Mouse (Mus musculus) neural tube, embryonic 12.5 days (tissue): ENCODE data around the gene Thada. TPM values are rescaled to one million over a fixed set of nuclear protein-coding genes. Genes with fewer than 3 reads are reported as not detected.

Experiments used
- ATAC-seq: fragments of 200-750 bp; cut with Nextera tagmentation; 2 replicates; pipeline ENCODE4 v1.8.0; 2017; ENCODE audit warnings: low read depth, mild to moderate bottlenecking, moderate TSS enrichment, moderate library complexity; ENCODE audit not compliant: low FRiP score
- H3K27ac ChIP-seq: fragments of 300-500 bp; sonication (generic); 2 replicates; pipeline ENCODE4 v1.5.1; 2016
- H3K27me3 ChIP-seq: fragments of 300-500 bp; sonication (generic); replicated peaks from 2 replicates; pipeline ENCODE4 v1.6.1; 2016; ENCODE audit warnings: mild to moderate bottlenecking
- H3K36me3 ChIP-seq: fragments of 300-500 bp; sonication (generic); 2 replicates; pipeline ENCODE4 v1.6.1; 2016; ENCODE audit warnings: mild to moderate bottlenecking
- H3K4me1 ChIP-seq: fragments of 300-500 bp; sonication (generic); 2 replicates; pipeline ENCODE4 v1.6.1; 2016
- H3K4me2 ChIP-seq: fragments of 300-500 bp; sonication (generic); replicated peaks from 2 replicates; pipeline ENCODE4 v1.6.1; 2016; ENCODE audit warnings: mild to moderate bottlenecking
- H3K4me3 ChIP-seq: fragments of 300-500 bp; sonication (generic); 2 replicates; pipeline ENCODE4 v1.5.1; 2016
- H3K9ac ChIP-seq: fragments of 300-500 bp; sonication (generic); 2 replicates; pipeline ENCODE4 v1.6.1; 2016; ENCODE audit warnings: mild to moderate bottlenecking
- H3K9me3 ChIP-seq: fragments of 300-500 bp; sonication (generic); 2 replicates; pipeline ENCODE4 v1.6.1; 2016; ENCODE audit warnings: mild to moderate bottlenecking
- WGBS: fragments of 180-500 bp; shearing (Covaris S2); methylation state at CpG from one replicate; pipeline ENCODE4 v1.1.7; 2016; 5-methylcytosine and 5-hydroxymethylcytosine counted together
- polyA plus RNA-seq: library from polyadenylated mRNA; unstranded; fragments of >200 nt; fragmentation: Nextera tagmentation; extraction: Ambion mirVana; gene quantifications from 2 replicates; pipeline ENCODE4 v1.2.1, GENCODE M21; 2016

The Thada gene
- polyA plus RNA-seq, 1 experiment from 2014 or later: 9.2 TPM

- Histone ChIP-seq H3K27me3 (no peaks in the 10 kb centered on the region), H3K4me3 (no peak overlapping the region), H3K4me2 (no peak overlapping the region), H3K36me3 (no peaks in the 10 kb centered on the region), H3K9me3 (no peaks in the 10 kb centered on the region), H3K9ac (no peak overlapping the region), H3K4me1 (peaks cover 8% of the 10 kb centered on the region; the same call in 1 of the 2 replicates), H3K27ac (no peak overlapping the region)
- ATAC-seq: no peak
- 71% methylated on average over 4 of the region's 4 CpGs for WGBS
Observed at GRCm38 (mm10) chr17:84258638-84259261, 207.3 kb downstream of the Thada start.

- Histone ChIP-seq H3K36me3 (no peaks in the 10 kb centered on the region), H3K4me3 (no peak overlapping the region), H3K27me3 (no peaks in the 10 kb centered on the region), H3K4me1 (peaks cover 8% of the 10 kb centered on the region; the same call in 1 of the 2 replicates), H3K9me3 (no peaks in the 10 kb centered on the region), H3K4me2 (no peak overlapping the region), H3K9ac (no peak overlapping the region), H3K27ac (no peak overlapping the region)
- no peak for ATAC-seq
- WGBS: 74% methylated on average over 5 of the region's 5 CpGs
Observed at GRCm38 (mm10) chr17:84257927-84258532, 208.0 kb downstream of the Thada start.

- H3K9me3 ChIP-seq: no peaks in the 10 kb centered on the region
- 44% methylated on average over 9 of the region's 9 CpGs for WGBS
- peaks cover 8% of the 10 kb centered on the region; the same call in 1 of the 2 replicates for H3K4me1 ChIP-seq
- ATAC-seq: no peak
- H3K9ac ChIP-seq: no peak overlapping the region
- no peak overlapping the region for H3K4me3 ChIP-seq
- no peaks in the 10 kb centered on the region for H3K27me3 ChIP-seq
- no peaks in the 10 kb centered on the region for H3K36me3 ChIP-seq
- H3K27ac ChIP-seq: no peak overlapping the region; the same call in 1 of the 2 replicates
- no peak overlapping the region for H3K4me2 ChIP-seq
Observed at GRCm38 (mm10) chr17:84256278-84256819, 209.7 kb downstream of the Thada start.

GRCm38 (mm10) chr17:84255841-84256240 is 210.2 kb downstream of the Thada start:
- 55% methylated on average over 2 of the region's 2 CpGs for WGBS

GRCm38 (mm10) chr17:84251426-84251825 is 214.6 kb downstream of the Thada start:
- 84% methylated on average over 3 of the region's 3 CpGs for WGBS
- no peak overlapping the region for H3K4me3 ChIP-seq

More at GRCm38 (mm10) chr17:84255841-84256240, 210.2 kb downstream of the Thada start:
- H3K27me3 ChIP-seq: no peaks in the 10 kb centered on the region
- no peak overlapping the region for H3K4me3 ChIP-seq
- no peak overlapping the region for H3K9ac ChIP-seq
- peaks cover 8% of the 10 kb centered on the region; the same call in 1 of the 2 replicates for H3K4me1 ChIP-seq
- H3K27ac ChIP-seq: no peak overlapping the region
- ATAC-seq: no peak
- H3K9me3 ChIP-seq: no peaks in the 10 kb centered on the region
- no peaks in the 10 kb centered on the region for H3K36me3 ChIP-seq
- H3K4me2 ChIP-seq: no peak overlapping the region

GRCm38 (mm10) chr17:84244182-84244920 is 221.7 kb downstream of the Thada start:
- Histone ChIP-seq H3K27me3 (no peaks in the 10 kb centered on the region), H3K4me1 (no peaks in the 10 kb centered on the region), H3K36me3 (no peaks in the 10 kb centered on the region), H3K27ac (no peak overlapping the region), H3K4me2 (no peak overlapping the region), H3K4me3 (no peak overlapping the region), H3K9me3 (no peaks in the 10 kb centered on the region), H3K9ac (no peak overlapping the region)
- no peak for ATAC-seq
- 79% methylated on average over 18 of the region's 18 CpGs for WGBS

More at GRCm38 (mm10) chr17:84251426-84251825, 214.6 kb downstream of the Thada start:
- Histone ChIP-seq H3K27me3 (no peaks in the 10 kb centered on the region), H3K36me3 (peaks cover 7% of the 10 kb centered on the region; the same call in 1 of the 2 replicates), H3K9me3 (no peaks in the 10 kb centered on the region), H3K4me2 (no peak overlapping the region), H3K4me1 (peaks cover 6% of the 10 kb centered on the region; the same call in 1 of the 2 replicates), H3K27ac (no peak overlapping the region), H3K9ac (no peak overlapping the region)
- ATAC-seq: no peak

GRCm38 (mm10) chr17:84243759-84244158 is 222.2 kb downstream of the Thada start:
- Histone ChIP-seq H3K9me3 (no peaks in the 10 kb centered on the region), H3K27ac (no peak overlapping the region), H3K4me1 (no peaks in the 10 kb centered on the region), H3K27me3 (no peaks in the 10 kb centered on the region), H3K4me2 (no peak overlapping the region), H3K36me3 (no peaks in the 10 kb centered on the region), H3K9ac (no peak overlapping the region), H3K4me3 (no peak overlapping the region)
- ATAC-seq: no peak
- 84% methylated on average over 6 of the region's 6 CpGs for WGBS

- H3K9ac ChIP-seq: no peak overlapping the region
- no peaks in the 10 kb centered on the region for H3K36me3 ChIP-seq
- H3K27me3 ChIP-seq: no peaks in the 10 kb centered on the region
- no peak overlapping the region for H3K27ac ChIP-seq
- H3K4me2 ChIP-seq: no peak overlapping the region
- no peaks in the 10 kb centered on the region for H3K4me1 ChIP-seq
- WGBS: 94% methylated on average over 6 of the region's 6 CpGs
- H3K4me3 ChIP-seq: no peak overlapping the region
- no peak for ATAC-seq
- H3K9me3 ChIP-seq: no peaks in the 10 kb centered on the region
Observed at GRCm38 (mm10) chr17:84241308-84241957, 224.6 kb downstream of the Thada start.

- no peaks in the 10 kb centered on the region for H3K4me1 ChIP-seq
- no peaks in the 10 kb centered on the region for H3K27me3 ChIP-seq
- no peak overlapping the region for H3K4me3 ChIP-seq
- WGBS: 86% methylated on average over 2 of the region's 2 CpGs
- H3K9ac ChIP-seq: no peak overlapping the region
- H3K9me3 ChIP-seq: no peaks in the 10 kb centered on the region
- H3K27ac ChIP-seq: no peak overlapping the region
- no peak overlapping the region for H3K4me2 ChIP-seq
- no peak for ATAC-seq
- no peaks in the 10 kb centered on the region for H3K36me3 ChIP-seq
Observed at GRCm38 (mm10) chr17:84239679-84240292, 226.2 kb downstream of the Thada start.

GRCm38 (mm10) chr17:84238174-84238573 is 227.8 kb downstream of the Thada start:
- 73% methylated on average over 1 of the region's 1 CpGs for WGBS
- no peak overlapping the region for H3K27ac ChIP-seq
- H3K9me3 ChIP-seq: no peaks in the 10 kb centered on the region
- H3K4me1 ChIP-seq: no peaks in the 10 kb centered on the region
- no peak overlapping the region for H3K4me2 ChIP-seq
- no peaks in the 10 kb centered on the region for H3K27me3 ChIP-seq
- no peak overlapping the region for H3K4me3 ChIP-seq
- no peak overlapping the region for H3K9ac ChIP-seq
- no peaks in the 10 kb centered on the region for H3K36me3 ChIP-seq
- ATAC-seq: no peak

GRCm38 (mm10) chr17:84236781-84237557 is 229.0 kb downstream of the Thada start:
- Histone ChIP-seq H3K4me2 (no peak overlapping the region), H3K27me3 (no peaks in the 10 kb centered on the region), H3K36me3 (no peaks in the 10 kb centered on the region), H3K9me3 (no peaks in the 10 kb centered on the region), H3K4me3 (no peak overlapping the region), H3K4me1 (no peaks in the 10 kb centered on the region), H3K27ac (no peak overlapping the region), H3K9ac (no peak overlapping the region)
- WGBS: 93% methylated on average over 7 of the region's 7 CpGs
- no peak for ATAC-seq
